Mouse (Mus musculus): ENCODE measurements at regions not wholly inside any gene's neighbourhood (a gene's known extent, or its start where the extent isn't known, plus 50 kb on each side); places are given as distances from the start of the nearest gene placed in this dataset.
A peak's percentile ranks its signal among the peaks of the same experiment; 100 is the strongest.

DNA sequence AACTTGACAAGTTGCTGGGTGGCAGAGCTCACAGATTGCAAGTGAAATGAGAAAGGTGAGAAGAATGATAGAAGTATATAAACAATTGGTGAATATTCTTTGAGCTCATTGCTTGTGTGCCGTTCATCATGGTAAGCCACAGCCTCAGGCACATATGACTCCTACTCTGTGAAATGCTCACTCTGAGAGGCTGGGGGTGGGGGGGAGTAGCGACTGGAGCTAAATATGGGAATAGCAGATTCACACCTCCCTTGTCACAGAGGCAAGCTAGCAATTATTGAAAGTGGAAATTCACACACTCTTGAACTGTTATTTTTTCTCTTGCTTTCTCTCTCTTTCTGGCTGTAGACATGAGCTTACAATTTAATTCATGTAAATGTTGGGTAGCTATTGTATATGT lies 481.0 kb upstream of the Lcorl start:
- intact Hi-C loops (cut with DNase I): loop anchor here (2.0 kb wide), 1 partner anchor 110 kb away; no protein-coding TSS in a partner anchor
- DNase-seq (ENCODE audit: low spot score in 2 of 2): peak in 1 of 2 experiments; percentile 61

- intact Hi-C loops (cut with DNase I): no loop called here
- no peak for DNase-seq (ENCODE audit: low spot score in 2 of 2)
These were observed 473.5 kb upstream of the Lcorl start for GRCm38 (mm10) chr5:46330880-46331279.
